Mouse (Mus musculus) stomach, postnatal 0 days (tissue): Measurements from ENCODE around the gene Rgs7bp.

Experiments
- CTCF ChIP-seq: IDR thresholded peaks from 2 replicates; pipeline ENCODE4 v1.5.1; 2016; ENCODE audit warnings: antibody characterized with exemption, low read depth, mild to moderate bottlenecking, moderate library complexity
- EP300 ChIP-seq: optimal IDR thresholded peaks from 2 replicates; pipeline ENCODE3; 2016; ENCODE audit warnings: antibody characterized with exemption

DNA sequence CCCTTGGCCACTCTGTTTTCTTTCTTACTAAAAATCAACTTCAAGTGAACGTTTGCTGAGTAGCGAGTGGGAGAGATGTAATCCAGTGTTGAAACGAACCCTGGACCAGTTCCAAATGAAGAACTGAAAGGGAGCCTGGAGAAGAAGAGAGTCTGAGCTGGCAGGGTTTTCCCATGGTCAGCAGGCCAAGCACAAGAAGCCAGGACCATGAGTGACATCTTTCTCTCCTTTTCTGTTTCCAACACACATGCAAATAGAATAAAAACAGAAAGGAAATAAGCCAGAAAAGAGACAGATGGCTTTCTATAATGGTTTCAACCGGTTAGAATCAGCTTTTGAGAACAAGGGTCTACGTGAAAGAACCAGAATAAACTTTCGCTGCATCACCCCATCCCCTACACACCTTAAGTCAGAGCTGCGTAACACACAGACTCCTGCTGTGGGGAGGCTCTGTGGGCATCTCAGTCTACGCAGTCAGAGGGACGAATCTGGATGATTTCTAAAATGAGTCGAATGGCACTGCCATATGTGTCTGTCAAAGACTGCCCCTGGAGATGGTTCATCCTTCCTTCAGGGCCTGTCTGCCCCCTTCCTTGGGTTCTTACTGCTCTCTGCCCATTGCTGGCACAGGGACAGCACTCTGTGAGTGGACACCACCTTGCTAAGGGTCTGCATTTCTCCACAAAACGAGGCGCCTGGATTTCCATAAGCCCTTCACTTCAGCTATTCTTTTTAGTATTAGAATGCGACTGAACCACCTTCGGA, 93.6 kb downstream of the Rgs7bp start:
- TF ChIP-seq CTCF = no peak
- TF ChIP-seq EP300 = no peak
